Mouse (Mus musculus): ENCODE measurements around the gene Frmd4a. TPM values are rescaled to one million over a fixed set of nuclear protein-coding genes. Genes with fewer than 3 reads are reported as not detected.

The Frmd4a gene
- total RNA-seq, 1 experiment from 2014 or later = 3.1 TPM

DNA sequence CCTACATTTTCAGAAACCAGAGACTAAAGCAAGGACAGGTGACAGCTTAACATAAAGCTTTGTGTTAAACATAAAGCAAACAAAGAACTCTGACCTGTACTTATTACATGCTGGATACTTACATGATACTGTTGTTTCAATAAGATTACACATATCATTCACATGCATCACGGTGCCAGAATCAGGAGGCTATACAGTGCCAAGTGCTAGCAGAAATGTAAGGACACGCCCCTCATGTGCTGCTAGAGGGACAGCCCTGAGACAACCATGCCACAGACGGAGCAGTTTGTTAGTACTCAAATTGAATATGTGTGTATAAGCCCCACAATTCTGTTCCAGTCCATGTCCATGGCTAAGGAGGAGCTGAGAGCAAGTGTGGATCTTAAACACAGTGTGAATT is 620.7 kb downstream of the Frmd4a start:
- no peak for ATAC-seq (ENCODE audit: extremely low read depth, insufficient number of reproducible peaks, low FRiP score, poor library complexity, severe bottlenecking)

- no peak for ATAC-seq (ENCODE audit: extremely low read depth, insufficient number of reproducible peaks, low FRiP score, poor library complexity, severe bottlenecking)
Observed at GRCm38 (mm10) chr2:4645066-4645465, 627.5 kb downstream of the Frmd4a start.

DNA sequence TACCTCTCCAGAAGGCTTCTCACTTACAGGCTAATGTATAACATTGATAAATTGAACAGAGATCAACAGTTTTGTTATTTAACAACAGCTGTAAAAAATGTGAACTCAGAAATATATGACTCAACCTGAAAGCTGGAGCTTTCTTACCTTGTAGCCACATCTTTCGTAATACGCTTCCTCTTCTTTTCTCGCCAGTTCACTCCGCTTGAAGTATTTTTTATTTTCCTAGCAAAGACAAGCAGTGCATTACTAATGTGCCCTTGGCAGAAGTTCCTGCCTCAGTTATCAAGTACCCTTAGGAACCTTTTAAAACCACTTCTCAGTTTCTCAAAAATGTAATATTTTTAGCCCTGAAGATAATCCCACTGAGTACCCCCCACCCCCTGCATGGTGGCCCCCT is 630.6 kb downstream of the Frmd4a start:
- ATAC-seq (ENCODE audit: extremely low read depth, insufficient number of reproducible peaks, low FRiP score, poor library complexity, severe bottlenecking) = no peak

GRCm38 (mm10) chr2:4649646-4650045 is 632.1 kb downstream of the Frmd4a start:
- no peak for ATAC-seq (ENCODE audit: extremely low read depth, insufficient number of reproducible peaks, low FRiP score, poor library complexity, severe bottlenecking)

DNA sequence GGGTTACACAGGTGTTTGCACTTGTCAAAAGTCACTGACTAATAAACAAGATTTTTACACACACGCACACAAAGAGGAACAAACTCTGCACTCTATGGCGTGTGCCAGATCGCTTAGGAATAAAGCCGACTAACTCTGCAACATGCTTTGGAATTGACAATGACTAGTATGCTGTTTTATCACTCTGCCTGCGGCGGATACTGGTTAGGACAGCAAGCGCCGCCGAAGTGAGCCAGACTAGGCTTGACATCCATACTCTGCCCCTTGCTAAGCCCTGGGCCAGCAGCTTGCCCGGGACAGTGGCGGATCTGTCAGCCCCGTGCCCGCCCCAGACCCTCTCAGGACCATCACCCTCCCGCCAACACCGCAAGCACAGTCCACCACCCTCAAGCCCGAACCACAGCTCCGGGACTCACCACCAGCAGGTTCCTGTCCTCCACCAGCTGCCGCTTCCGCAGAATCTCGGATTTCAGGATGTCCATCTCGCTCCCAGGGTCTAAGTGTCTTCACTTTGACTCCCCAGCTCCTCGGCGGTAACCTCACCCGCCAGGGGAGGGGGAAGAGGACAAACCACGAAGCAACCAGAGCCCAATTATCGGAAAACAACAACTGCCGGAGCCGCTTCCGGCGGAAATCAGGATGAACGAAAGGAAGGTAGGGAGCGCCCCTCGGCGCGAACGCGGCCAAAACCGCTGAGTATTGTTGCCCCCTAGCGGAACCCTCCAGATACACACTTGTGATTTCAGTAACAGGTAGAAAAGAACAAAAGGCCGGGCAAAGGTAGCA is 634.2 kb downstream of the Frmd4a start, which contains the start of gene Prpf18:
Gene Prpf18, minus strand, starts transcription at position 614 of the 786 bp plus-strand sequence.
- ATAC-seq (ENCODE audit: extremely low read depth, insufficient number of reproducible peaks, low FRiP score, poor library complexity, severe bottlenecking) = peak; percentile 94

DNA sequence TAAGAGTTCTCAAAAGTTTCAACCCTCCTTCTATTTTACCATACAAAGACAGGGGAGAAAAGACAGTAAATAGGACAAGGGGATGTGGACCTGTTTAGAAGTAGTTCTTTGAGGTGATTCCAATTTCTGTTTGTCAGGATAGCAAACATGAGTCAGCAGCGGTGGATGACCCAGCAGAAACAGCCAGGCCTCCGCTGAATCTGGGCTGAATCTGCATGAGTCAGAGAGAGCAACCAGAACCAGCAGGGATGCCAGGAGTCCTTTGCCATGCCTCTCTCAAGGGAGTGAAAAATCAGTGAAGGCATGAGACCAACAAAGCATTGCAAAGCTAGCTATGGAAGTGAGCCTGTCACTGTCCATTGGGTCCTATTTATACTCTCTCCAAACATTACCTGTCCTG is 643.2 kb downstream of the Frmd4a start:
- ATAC-seq (ENCODE audit: extremely low read depth, insufficient number of reproducible peaks, low FRiP score, poor library complexity, severe bottlenecking) = no peak
